Mouse (Mus musculus) bone marrow, adult 2 months (tissue): ENCODE measurements around the gene Lrrc26.

ENCODE experiments used
- CTCF ChIP-seq: fragments of 200-500 bp; IDR thresholded peaks from 2 replicates; pipeline ENCODE4 v1.5.1; 2011; ENCODE audit warnings: low read length, control low read depth; ENCODE audit not compliant: control insufficient read depth, insufficient read depth
- POLR2A ChIP-seq: fragments of 200-500 bp; IDR thresholded peaks from 2 replicates; pipeline ENCODE4 v1.6.1; 2011; ENCODE audit warnings: low read depth, mild to moderate bottlenecking, control low read depth, low read length, borderline replicate concordance; ENCODE audit not compliant: control insufficient read depth

DNA sequence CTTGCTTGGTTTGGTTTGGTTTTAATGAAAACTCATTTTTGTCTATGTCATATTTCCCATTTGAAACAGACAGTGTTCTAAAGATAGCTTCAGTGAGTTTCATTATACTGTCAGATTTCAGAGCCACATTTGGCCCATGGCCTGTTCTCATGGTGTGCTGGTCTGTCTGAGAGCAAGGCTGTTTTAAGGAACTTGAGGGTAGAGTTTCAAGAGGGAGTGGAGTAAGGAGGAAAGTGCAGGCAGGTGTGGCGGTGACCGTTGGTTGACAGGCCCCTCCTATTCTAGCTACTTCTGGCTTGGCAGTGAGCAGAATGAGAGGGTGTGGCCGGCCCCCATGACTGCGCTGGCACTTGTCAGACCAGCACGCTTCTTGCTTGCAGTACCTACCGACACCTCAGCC, 48.6 kb downstream of the Lrrc26 start:
- TF ChIP-seq POLR2A = no peak
- TF ChIP-seq CTCF = no peak
